Mouse (Mus musculus) spleen, postnatal 4 days (tissue): ENCODE measurements around the gene Dnmt3b.

ENCODE experiments used
- DNase-seq, 2 experiments: peaks; one replicate each; pipeline ENCODE4 v3.0.0; 2022; ENCODE audit warnings: low spot score in 2 of 2

The Dnmt3b gene

DNA sequence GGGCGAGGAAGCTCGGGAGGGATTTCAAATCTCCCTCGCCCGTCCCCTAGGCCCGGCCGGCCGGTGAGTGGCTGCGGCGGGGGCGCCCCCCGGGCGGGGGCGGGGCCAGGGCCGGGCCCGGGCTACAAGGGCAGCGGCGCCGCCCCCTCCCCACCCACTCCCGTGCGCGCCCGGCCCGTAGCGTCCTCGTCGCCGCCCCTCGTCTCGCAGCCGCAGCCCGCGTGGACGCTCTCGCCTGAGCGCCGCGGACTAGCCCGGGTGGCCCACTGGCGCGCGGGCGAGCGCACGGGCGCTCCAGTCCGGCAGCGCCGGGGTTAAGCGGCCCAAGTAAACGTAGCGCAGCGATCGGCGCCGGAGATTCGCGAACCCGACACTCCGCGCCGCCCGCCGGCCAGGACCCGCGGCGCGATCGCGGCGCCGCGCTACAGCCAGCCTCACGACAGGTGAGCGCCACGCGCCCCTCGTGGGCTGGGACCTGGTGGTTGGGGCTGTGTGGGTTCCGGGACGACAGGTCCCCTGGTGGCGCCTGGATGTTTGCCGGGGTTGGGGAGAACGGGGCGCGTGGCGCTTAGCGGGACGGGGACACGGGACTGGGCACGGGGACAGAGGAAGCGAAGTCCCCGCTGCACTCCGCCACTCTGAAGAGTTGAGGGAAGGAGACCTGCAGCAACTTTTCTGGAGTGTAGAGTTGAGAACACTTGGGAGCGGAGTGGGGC is at the start of gene Dnmt3b:
Gene Dnmt3b, plus strand, starts transcription at position 153 of the 716 bp plus-strand sequence.
- peak; percentile 48 to 81 for DNase-seq

DNA sequence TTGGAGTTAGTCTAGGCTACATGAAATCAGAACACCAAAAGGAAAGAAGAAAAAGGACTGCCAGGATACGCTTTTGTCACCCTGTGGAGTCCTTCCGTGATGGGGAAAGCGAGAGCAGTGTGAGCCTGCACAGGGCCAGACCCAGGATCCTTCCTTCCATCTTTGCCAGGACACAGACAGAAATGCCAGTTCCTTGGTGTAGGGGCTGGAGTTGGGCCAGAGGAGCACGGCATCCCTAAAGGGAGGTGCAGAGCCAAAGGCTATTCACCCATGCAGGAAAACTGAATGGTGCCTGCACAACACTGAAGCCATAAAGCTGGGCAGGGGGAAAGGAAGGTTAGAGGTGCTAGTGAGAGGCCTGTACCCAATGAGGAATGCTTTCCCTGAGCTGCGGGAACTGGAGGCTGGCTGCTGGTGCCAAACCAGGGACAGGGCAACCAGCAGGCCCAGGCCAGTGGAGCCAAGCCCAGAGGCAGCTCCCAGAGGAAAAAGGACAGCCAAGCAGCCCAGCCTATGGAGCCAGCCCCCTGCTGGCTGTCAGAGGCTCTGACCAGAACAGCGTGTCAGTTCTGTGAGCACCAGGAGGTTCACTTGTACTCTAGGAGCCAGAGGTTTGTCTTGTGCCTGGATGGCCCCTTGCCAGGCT is 49.1 kb upstream of the Dnmt3b start:
- DNase-seq = peak in 1 of 2 experiments; percentile 66

DNA sequence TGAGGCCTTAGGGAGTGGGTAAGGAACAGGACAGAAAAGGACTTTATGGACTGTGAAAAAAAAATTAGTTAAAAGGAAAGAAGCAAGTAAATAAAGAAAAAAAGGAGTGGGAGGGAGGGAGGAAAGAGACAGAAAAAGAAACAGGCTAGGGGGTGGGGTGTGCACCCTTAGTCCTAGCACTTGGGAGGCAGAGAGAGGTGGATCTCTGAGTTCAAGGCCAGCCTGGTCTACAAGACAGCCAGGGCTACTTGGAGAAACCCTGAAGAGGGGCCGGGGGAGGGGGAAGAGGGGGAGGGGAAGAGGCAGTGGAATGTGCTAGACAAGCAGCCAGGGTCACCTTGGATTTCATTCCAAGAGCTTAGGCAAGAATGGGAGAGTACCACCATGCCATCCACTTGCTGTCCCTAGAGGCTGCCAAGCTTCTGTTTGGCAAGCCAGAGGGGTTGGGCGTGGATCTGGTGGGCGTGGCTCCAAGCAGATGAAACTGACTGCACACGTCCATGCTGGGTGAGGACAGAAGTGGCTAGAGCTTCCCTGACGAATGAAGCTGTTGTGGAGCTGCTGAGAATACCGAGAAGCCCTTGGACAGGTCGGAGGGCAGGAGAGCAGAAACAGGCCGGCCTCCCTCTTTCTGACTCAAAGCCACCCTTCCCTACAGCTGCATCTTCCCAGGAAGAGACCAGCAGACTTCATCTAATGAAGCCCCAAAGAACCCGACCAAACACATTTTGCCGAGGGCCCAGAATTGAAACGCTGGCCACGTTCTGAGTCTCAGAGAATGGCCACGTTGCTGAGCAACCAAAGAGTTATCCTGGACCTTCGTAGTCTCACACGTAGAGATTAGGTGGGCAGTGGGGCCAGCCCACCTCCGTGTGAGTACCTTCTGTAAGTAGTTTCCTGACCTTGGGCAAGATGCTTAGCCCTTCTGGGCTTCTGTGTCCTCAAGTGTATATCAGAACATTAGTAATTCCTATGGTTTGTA is 48.3 kb upstream of the Dnmt3b start:
- peak; percentile 66 to 73 for DNase-seq

DNA sequence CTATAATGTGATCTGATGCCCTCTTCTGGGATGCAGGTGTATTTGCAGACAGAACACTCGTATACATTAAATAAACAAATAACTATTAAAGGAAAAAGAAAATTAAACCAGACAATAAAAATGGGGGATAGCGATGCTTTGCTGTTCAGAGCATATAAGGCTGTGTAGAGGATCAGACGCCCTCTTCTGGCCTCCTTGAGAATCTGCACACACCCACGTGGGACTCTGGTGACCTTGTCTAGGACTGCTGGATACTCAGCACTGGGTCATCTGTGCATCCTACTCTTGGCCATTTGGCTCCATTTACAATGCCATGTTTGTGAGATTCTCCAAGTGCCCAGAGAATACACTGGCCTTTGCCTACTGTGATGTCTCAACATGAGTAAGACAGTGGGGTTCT is 45.5 kb upstream of the Dnmt3b start:
- peak in 1 of 2 experiments; percentile 30 for DNase-seq

DNA sequence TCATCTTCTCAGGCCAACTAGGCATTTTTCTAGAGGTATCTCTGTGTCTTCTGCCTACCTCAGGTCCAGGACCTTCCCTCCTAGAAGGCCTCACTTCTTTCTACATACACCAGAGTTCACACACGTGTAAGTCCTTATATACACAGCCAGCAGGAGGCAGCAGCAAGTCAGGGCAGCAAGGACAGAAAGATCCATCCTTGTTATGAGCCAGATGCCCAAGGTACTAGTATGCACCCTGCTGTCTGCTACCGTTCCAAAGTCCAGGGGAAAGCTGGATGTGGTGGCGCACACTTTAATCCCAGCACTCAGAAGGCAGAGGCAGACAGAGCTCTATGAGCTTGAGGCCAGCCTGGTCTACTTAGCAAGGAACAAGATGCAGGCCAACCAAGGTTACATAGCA is 42.8 kb upstream of the Dnmt3b start:
- DNase-seq = peak; percentile 65 to 85

DNA sequence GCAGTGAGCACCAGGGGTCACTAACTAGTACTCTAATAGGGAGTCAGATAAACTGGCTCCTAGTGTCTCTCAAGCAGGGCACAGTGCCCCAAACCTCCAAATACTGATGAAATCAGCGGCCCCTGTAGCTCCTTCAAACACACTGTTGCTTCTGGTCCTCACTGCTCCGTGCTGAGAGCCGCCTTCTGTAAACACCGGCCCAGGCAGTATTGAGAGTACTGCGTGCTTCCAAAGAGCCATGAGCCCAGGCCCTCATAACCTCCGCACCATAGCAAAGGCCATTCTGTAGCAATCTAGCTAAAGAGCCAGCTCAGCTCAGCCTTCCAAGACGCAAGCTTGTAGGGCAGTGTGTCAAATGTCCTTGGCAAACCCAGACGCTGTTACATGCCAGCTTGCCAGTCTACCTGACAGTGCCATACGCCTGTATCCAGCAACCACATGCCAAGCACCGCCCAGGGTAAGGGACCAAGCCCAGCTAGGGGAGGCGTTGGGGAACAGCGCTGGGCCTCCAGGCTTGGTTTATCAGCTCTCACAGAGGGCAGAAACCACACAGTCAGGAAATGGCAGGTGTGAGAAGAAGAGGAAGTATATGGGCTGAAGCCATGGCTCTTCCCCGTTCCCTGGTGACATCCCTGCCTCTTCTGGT is 41.3 kb upstream of the Dnmt3b start:
- DNase-seq = peak; percentile 76 to 84

DNA sequence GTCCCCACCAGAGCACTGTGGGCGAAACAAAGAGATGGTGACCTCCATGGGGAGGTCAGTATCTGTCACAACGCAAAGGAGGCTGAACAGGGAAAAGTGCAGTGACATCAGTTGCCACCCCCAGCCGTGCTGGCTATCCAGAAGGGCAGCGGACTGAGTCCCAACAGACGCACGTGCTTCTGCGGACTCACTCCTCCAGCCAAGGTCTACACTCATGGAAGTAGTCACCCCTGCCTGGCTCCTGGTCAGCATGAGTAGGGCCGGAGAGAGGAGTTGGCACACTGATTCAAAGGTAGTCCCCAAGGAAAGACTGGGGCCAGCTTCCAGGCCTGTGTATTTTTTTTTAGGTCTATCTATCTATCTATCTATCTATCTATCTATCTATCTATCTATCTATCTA is 40.2 kb upstream of the Dnmt3b start:
- DNase-seq = no peak

DNA sequence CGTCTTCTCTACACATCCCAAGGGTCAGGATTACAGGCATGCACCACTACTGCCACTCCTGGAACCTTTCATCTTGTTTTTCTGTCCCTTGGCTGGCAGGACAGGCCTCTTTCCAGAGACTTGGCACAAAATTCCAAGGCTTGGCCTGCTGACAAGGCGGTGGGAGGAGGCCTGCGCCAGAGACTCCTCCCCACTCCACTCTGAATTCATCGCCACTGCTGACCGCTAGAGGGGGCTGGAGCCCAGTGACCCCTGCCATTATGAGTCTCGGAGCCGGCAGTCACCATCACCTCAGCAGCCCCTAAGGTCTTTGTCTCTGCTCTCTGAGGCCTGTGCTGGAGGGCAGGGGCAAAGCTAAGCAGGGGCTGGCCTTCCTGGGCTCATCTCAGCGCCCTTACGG is 39.7 kb upstream of the Dnmt3b start:
- DNase-seq = peak; percentile 82 to 91

DNA sequence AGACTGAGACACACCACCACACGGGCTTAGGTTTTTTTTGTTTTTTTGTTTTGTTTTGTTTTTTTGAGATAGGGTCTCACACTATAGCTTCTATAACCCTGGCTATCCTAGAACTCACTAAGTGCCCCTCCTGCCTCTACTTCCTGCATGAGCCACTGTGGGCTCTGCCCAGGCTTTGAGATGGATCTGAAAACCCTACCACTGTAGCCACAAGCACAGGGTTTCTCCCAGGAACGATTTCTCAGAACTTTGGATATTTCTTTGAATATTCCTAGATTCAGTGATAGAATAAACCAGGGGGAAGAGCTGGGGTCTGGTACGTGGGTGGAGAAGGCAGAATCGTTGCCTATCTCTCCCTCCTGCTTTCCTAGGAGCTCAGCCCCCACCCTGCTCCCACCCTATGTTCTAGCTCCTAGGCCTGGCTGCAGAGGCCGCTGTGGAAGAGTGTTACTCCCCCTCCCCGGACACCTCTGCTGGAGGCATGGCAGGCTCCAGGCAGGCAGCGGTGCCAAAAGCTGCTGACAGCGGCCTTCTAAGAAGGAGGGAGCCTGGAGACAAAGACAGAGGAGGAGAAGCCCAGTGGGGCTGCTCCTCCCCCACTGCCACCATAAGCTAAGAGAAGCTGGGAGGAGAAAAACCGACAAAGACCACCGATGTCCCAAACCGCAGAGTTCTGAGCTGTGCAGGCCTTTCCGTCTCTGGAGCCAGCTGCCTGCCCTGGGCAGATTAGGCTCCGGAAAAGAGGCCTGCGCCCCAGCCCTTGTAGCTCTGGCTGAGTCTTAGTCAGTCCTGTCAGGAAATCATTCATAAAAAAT is 38.6 kb upstream of the Dnmt3b start:
- DNase-seq = peak in 1 of 2 experiments; percentile 52

DNA sequence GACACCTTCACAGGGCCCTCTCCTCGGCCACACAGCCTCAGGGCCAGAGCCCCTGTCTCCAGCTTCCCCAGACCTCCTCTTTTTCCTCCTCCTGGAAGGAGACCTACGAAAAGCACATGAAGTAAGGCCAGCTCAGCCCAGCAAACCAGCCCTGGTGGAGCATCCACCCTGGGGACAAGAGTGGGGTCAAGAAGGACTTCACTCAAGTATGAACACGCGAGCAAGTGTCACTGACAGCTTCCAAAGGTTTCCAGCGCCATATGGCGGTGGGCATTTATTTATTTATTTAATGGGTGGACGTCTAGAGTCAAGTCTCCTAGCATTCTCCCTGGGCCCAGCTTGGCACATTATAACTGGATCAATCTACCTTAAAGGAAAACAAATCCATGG is 38.0 kb upstream of the Dnmt3b start:
- DNase-seq = no peak

DNA sequence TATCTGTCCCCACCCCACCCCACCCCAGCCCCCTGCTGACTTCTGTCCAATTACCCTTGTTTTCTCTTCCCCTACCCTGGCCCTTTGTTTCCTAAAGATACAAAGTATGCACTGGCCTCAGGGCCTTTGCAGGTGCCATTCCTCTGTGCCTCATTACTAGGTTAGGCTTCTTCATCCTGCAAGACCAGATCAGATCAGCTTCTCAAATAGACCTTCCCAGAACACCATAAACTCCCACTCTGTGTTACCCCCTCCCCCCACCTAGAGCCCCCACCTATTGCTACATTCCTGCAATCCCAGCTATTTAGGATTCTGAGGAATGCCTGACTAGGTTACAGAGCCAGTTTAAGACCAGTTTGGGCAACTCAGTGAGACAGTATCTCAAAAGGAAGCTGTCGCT is 37.5 kb upstream of the Dnmt3b start:
- DNase-seq = no peak

DNA sequence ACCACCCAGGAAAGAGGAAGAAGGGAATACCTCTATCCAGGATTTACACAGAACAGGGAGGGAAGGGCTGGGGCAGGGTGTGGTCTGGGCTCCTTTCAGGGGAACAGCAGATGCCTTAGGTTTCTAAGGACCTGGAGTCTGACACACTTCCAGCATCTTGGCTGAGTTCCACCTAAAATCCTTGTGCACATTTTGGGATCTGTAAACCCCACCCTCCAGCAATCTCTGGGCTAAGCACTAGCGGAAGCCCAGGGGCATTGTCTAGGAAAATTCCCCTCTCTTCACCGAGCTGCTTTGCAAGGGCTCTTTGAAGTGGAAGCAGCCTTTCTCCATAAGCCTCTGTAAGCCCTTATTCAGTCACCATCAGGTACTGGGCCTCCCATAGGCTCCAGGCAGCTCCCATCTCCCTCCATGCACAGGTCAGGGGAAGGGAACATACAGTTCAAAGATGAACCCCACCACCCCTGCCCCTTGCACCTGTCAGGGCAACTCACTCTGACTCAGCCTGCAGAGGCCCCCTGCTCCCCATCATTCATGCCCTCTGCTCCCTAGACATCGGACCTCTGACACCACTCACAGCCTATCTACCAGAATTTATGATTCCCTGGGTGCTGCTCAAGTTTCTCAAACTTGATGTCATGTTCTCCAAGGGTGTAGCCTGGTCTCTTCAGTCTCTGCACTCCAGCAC is 36.5 kb upstream of the Dnmt3b start:
- no peak for DNase-seq

DNA sequence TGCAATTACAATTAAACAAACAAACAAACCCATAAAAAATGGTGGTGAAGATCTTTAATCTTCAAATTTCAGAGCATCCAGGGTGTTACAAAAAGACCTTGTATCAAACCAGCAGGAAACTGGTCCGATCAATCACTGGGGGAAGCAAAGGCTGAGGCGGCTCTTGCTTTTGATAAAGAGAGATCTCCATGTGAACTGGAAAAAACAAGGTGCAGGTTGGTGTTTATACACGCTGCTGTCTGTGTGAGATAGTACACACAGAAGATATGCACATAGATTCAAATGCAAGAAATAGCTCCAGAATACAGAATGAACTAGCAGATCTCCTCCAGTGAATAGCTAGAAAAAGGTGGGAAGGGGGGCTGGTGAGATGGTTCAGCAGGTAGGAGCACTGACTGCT is 32.4 kb upstream of the Dnmt3b start:
- no peak for DNase-seq

DNA sequence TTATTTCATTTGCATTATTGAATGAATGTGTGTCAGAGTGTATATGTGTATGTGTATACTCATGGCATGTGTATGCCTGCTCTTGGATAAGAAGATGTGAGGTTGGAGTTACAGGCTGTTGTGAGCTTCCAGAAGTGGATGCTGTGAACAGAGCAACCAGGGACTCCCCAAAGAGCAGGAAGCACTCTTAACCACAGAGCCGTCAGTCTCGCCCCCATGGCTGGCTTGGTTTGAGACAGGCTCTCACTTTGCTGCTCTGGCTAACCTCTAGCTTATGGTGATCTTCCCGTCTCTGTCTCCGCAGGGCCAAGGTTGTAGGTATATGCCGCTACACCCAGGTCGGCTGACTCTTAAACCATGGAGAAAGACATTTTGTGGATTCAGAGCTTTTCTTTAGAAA is 30.8 kb upstream of the Dnmt3b start:
- no peak for DNase-seq

DNA sequence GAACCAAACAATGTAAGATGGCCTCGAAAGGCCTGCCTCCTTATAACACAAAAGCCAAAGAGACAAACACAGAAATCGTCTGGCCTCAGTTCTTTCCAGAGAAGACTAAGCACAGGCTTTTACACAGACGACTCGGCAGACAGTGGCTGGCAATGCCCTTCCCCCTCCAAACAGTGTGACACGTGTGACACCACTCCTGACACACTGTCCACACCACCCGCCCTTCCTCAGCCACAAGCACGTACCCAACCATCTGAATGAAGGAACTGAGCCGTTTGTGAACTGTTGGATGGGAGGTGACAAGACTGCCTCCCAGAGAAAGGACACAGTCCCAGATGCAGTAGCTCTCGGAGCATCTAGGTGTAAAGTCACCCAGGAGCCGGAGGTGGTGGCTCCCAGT is 30.4 kb upstream of the Dnmt3b start:
- DNase-seq = no peak

DNA sequence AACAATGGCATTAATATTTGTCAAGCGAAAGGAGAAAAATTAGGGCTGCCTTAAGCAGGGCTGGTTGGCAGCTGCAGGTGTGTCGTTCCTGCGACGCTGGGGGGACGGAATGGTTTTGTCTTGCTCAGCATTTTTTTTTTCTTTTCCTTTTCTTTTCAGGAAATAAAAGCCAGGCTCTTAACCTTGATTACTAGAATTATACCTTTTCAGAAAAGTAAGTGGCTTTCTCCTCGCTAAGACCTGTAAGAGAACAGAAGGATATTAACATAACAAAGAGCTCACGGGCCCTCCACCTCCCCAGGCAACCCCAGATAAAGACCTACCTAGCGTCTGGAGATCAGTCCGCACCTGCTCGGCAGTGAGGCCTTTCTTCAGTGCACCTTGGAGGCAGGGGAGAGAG is 26.8 kb upstream of the Dnmt3b start:
- no peak for DNase-seq

DNA sequence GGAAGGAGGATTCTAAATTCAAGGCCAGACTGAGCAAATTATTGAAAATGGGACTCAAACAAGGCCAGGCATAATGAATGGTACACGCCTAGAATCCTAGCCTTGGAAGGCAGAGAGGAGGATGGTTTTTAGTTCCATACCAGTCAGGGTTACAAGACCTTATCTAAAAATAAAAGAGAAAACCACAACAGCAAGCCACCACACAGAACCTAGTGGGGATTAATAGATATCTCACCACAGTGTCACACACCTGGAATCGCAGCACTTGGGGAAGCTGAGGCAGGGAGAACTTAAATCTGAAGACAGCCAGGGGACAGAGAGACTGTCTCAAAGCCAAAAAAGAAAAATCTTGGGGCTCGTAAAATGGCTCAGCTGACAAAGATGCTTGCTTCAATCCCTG is 18.3 kb upstream of the Dnmt3b start:
- DNase-seq = no peak

DNA sequence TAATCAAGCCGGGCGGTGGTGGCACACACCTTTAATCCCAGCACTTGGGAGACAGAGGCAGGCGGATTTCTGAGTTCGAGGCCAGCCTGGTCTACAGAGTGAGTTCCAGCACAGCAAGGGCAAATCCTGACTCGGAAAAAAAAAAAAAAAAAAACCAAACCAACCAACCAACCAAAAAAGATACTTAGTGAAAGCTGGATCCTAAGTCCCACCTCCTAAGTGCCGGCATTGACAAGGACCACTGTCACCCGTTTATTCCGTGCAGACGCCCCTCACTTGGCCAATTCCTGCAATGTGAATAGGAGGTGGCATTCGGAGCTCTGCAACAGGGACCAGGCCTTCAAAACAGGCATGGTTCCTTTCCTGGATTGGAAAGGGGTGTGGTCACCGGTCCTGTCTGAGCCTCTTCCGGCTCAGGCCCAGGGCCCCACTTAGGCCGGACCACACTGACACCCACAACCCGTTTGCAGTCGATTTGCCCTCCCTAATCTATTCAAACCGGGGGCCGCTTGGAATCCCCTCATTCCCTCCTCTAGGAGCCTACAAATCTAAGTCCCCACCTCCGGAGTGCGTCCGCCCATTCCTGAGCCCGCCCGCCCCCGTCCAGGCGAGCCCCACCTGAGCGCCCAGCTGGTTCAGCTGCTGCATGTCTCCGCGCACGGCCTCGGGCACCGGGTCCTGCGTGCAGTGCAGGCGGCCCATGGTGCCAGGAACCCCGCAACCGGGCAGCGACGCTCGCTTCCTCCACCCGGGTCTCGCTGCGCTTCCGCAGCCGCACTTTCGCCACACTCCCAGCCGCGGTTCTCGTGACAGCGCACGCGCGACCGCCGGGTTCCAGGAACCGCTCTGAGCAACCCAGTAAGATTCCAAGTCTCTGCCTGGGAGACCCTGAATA is 17.0 kb upstream of the Dnmt3b start, which contains the start of gene Commd7:
Gene Commd7, minus strand, starts transcription at position 806 of the 895 bp plus-strand sequence.
- peak; percentile 87 to 97 for DNase-seq

DNA sequence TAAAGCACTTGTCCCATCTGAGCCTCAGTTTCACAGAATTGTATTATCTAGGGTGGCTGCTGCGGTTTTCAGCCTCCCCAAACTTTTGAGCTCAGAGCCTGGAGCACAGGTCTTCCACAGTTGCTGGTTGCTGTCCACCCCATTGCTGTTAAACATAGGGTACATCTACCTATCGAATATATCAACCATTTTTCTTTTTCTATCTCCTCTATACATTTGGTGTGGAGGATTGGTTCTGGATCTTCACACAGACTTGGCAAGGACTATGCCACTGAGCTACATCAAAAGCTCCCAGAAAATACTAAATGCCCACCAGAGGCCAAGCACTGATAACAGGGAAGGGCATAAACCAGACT is 16.4 kb upstream of the Dnmt3b start:
- DNase-seq = no peak
